46 mouse cellular contexts compared by ENCODE assay signal in genomic region chr7:103397758-103398157, GRCm38 (mm10). TPM values are rescaled to one million over a fixed set of nuclear protein-coding genes. Genes with fewer than 3 reads are reported as not detected.
"Had no signal": no experiment of that assay in that cellular context is flagged by ENCODE, and none has a peak within 500 bp of the region (broad histone marks: within the 10 kb centered on the region; RNA-seq: fewer than 3 reads in every experiment).

No protein-coding gene starts in this region.

- H3K36me3 ChIP-seq: limb, embryonic 10.5 days; limb, embryonic 12.5 days; limb, embryonic 13.5 days; limb, embryonic 15.5 days; liver, embryonic 12.5 days; liver, embryonic 13.5 days; liver, embryonic 15.5 days; lung, embryonic 15.5 days; midbrain, embryonic 10.5 days; midbrain, embryonic 12.5 days; midbrain, embryonic 13.5 days; midbrain, embryonic 15.5 days had no signal

- H3K9me3 ChIP-seq: limb, embryonic 10.5 days; limb, embryonic 12.5 days; limb, embryonic 13.5 days; limb, embryonic 15.5 days; liver, embryonic 12.5 days; liver, embryonic 13.5 days; liver, embryonic 15.5 days; lung, embryonic 15.5 days; megakaryocyte, embryonic 14.5 days; midbrain, embryonic 10.5 days; midbrain, embryonic 12.5 days; midbrain, embryonic 13.5 days; midbrain, embryonic 15.5 days had no signal

- H3K4me1 ChIP-seq: limb, embryonic 10.5 days; limb, embryonic 12.5 days; limb, embryonic 13.5 days; limb, embryonic 15.5 days; liver, embryonic 12.5 days; liver, embryonic 13.5 days; liver, embryonic 15.5 days; lung, embryonic 15.5 days; megakaryocyte, embryonic 14.5 days; midbrain, embryonic 10.5 days; midbrain, embryonic 12.5 days; midbrain, embryonic 13.5 days; midbrain, embryonic 15.5 days had no signal

- H3K9ac ChIP-seq: limb, embryonic 12.5 days; limb, embryonic 13.5 days; limb, embryonic 15.5 days; liver, embryonic 12.5 days; liver, embryonic 13.5 days; liver, embryonic 14.5 days; liver, embryonic 15.5 days; liver, postnatal 0 days; lung, embryonic 14.5 days; lung, embryonic 15.5 days; midbrain, embryonic 12.5 days; midbrain, embryonic 13.5 days; midbrain, embryonic 15.5 days had no signal

- H3K27ac ChIP-seq: limb, embryonic 10.5 days; limb, embryonic 12.5 days; limb, embryonic 13.5 days; limb, embryonic 15.5 days; liver, embryonic 12.5 days; liver, embryonic 13.5 days; liver, embryonic 14.5 days; liver, embryonic 15.5 days; lung, embryonic 15.5 days; macrophage; midbrain, embryonic 10.5 days; midbrain, embryonic 12.5 days; midbrain, embryonic 13.5 days; midbrain, embryonic 15.5 days had no signal

- H3K27me3 ChIP-seq: limb, embryonic 12.5 days; limb, embryonic 13.5 days; limb, embryonic 15.5 days; liver, embryonic 12.5 days; liver, embryonic 13.5 days; liver, embryonic 15.5 days; lung, embryonic 15.5 days; megakaryocyte, embryonic 14.5 days; midbrain, embryonic 12.5 days; midbrain, embryonic 13.5 days; midbrain, embryonic 15.5 days had no signal

- H3K4me3 ChIP-seq: limb, embryonic 10.5 days; limb, embryonic 12.5 days; limb, embryonic 13.5 days; limb, embryonic 15.5 days; liver, embryonic 12.5 days; liver, embryonic 13.5 days; liver, embryonic 15.5 days; lung, embryonic 15.5 days; megakaryocyte, embryonic 14.5 days; midbrain, embryonic 10.5 days; midbrain, embryonic 12.5 days; midbrain, embryonic 13.5 days; midbrain, embryonic 15.5 days; myocyte had no signal

- ATAC-seq: liver, embryonic 12.5 days; liver, postnatal 0 days; lung, postnatal 0 days; midbrain, embryonic 13.5 days; midbrain, embryonic 15.5 days; midbrain, embryonic 16.5 days had no signal

- DNase-seq: left cerebral cortex, postnatal 4 days; liver; liver, embryonic 13.5 days; liver, postnatal 0 days; lung, adult 18-20 months; lung, adult 2 months; lung, embryonic 14.5 days; lung, postnatal 10 days; lung, postnatal 14 days; lung, postnatal 36 days; lung, postnatal 4 days; midbrain, embryonic 14.5 days had no signal

- H3K4me2 ChIP-seq: limb, embryonic 12.5 days; limb, embryonic 13.5 days; limb, embryonic 15.5 days; liver, embryonic 11.5 days; liver, embryonic 12.5 days; liver, embryonic 13.5 days; liver, embryonic 15.5 days; lung, embryonic 14.5 days; lung, embryonic 15.5 days; midbrain, embryonic 11.5 days; midbrain, embryonic 12.5 days; midbrain, embryonic 13.5 days; midbrain, embryonic 15.5 days had no signal

RNA-seq across cellular contexts. Expression of gene Olfr603, which starts 11.8 kb away (rescaled TPM):
- total RNA-seq: left cerebral cortex, postnatal 10 days; left cerebral cortex, postnatal 14 days; left cerebral cortex, postnatal 25 days; left cerebral cortex, postnatal 36 days; left cerebral cortex, postnatal 4 days; liver, adult 2 months; megakaryocyte progenitor cell, adult 5-6 weeks; megakaryocyte, adult 5-6 weeks; megakaryocyte-erythroid progenitor cell, adult 5-6 weeks; midbrain, postnatal 0 days; monocyte, adult 5-6 weeks had no signal
- polyA plus RNA-seq: limb, embryonic 10.5 days; limb, embryonic 11.5 days; limb, embryonic 12.5 days; limb, embryonic 13.5 days; limb, embryonic 14.5 days; limb, embryonic 15.5 days; liver, adult 2 months; liver, embryonic 11.5 days; liver, embryonic 12.5 days; liver, embryonic 13.5 days; liver, embryonic 14.5 days; liver, embryonic 15.5 days; liver, embryonic 16.5 days; liver, postnatal 0 days; lung, adult 2 months; lung, embryonic 14.5 days; lung, embryonic 15.5 days; lung, embryonic 16.5 days; lung, postnatal 0 days; macrophage; midbrain, embryonic 10.5 days; midbrain, embryonic 11.5 days; midbrain, embryonic 12.5 days; midbrain, embryonic 13.5 days; midbrain, embryonic 14.5 days; midbrain, embryonic 15.5 days; midbrain, embryonic 16.5 days; midbrain, postnatal 0 days; myocyte; neural tube, embryonic 11.5 days had no signal

RNA-seq across cellular contexts. Expression of gene Usp17lc, which starts 17.1 kb away (rescaled TPM):
- total RNA-seq: left cerebral cortex, postnatal 10 days; left cerebral cortex, postnatal 14 days; left cerebral cortex, postnatal 25 days; left cerebral cortex, postnatal 36 days; left cerebral cortex, postnatal 4 days; liver, adult 2 months; megakaryocyte progenitor cell, adult 5-6 weeks; megakaryocyte, adult 5-6 weeks; megakaryocyte-erythroid progenitor cell, adult 5-6 weeks; midbrain, postnatal 0 days; monocyte, adult 5-6 weeks had no signal
- polyA plus RNA-seq: limb, embryonic 11.5 days; limb, embryonic 12.5 days; limb, embryonic 13.5 days; limb, embryonic 14.5 days; limb, embryonic 15.5 days; liver, adult 2 months; liver, embryonic 11.5 days; liver, embryonic 12.5 days; liver, embryonic 13.5 days; liver, embryonic 14.5 days; liver, embryonic 15.5 days; liver, embryonic 16.5 days; liver, postnatal 0 days; lung, adult 2 months; lung, embryonic 14.5 days; lung, embryonic 15.5 days; lung, embryonic 16.5 days; lung, postnatal 0 days; macrophage; midbrain, embryonic 10.5 days; midbrain, embryonic 11.5 days; midbrain, embryonic 12.5 days; midbrain, embryonic 13.5 days; midbrain, embryonic 14.5 days; midbrain, embryonic 15.5 days; midbrain, embryonic 16.5 days; midbrain, postnatal 0 days; myocyte; neural tube, embryonic 11.5 days had no signal

RNA-seq across cellular contexts. Expression of gene Olfr601, which starts 35.3 kb away (rescaled TPM):
- total RNA-seq: left cerebral cortex, postnatal 10 days; left cerebral cortex, postnatal 14 days; left cerebral cortex, postnatal 25 days; left cerebral cortex, postnatal 36 days; left cerebral cortex, postnatal 4 days; liver, adult 2 months; megakaryocyte progenitor cell, adult 5-6 weeks; megakaryocyte, adult 5-6 weeks; megakaryocyte-erythroid progenitor cell, adult 5-6 weeks; midbrain, postnatal 0 days; monocyte, adult 5-6 weeks had no signal
- polyA plus RNA-seq: limb, embryonic 10.5 days; limb, embryonic 11.5 days; limb, embryonic 12.5 days; limb, embryonic 13.5 days; limb, embryonic 14.5 days; limb, embryonic 15.5 days; liver, adult 2 months; liver, embryonic 11.5 days; liver, embryonic 12.5 days; liver, embryonic 13.5 days; liver, embryonic 14.5 days; liver, embryonic 15.5 days; liver, embryonic 16.5 days; liver, postnatal 0 days; lung, adult 2 months; lung, embryonic 14.5 days; lung, embryonic 15.5 days; lung, embryonic 16.5 days; lung, postnatal 0 days; macrophage; midbrain, embryonic 10.5 days; midbrain, embryonic 11.5 days; midbrain, embryonic 12.5 days; midbrain, embryonic 13.5 days; midbrain, embryonic 14.5 days; midbrain, embryonic 15.5 days; midbrain, embryonic 16.5 days; midbrain, postnatal 0 days; myocyte; neural tube, embryonic 11.5 days had no signal

RNA-seq across cellular contexts. Expression of gene Olfr605, which starts 47.5 kb away (rescaled TPM):
- total RNA-seq: left cerebral cortex, postnatal 10 days; left cerebral cortex, postnatal 14 days; left cerebral cortex, postnatal 25 days; left cerebral cortex, postnatal 36 days; left cerebral cortex, postnatal 4 days; liver, adult 2 months; megakaryocyte progenitor cell, adult 5-6 weeks; megakaryocyte, adult 5-6 weeks; megakaryocyte-erythroid progenitor cell, adult 5-6 weeks; midbrain, postnatal 0 days; monocyte, adult 5-6 weeks had no signal
- polyA plus RNA-seq: limb, embryonic 10.5 days; limb, embryonic 11.5 days; limb, embryonic 12.5 days; limb, embryonic 13.5 days; limb, embryonic 14.5 days; limb, embryonic 15.5 days; liver, adult 2 months; liver, embryonic 11.5 days; liver, embryonic 12.5 days; liver, embryonic 13.5 days; liver, embryonic 14.5 days; liver, embryonic 15.5 days; liver, embryonic 16.5 days; liver, postnatal 0 days; lung, adult 2 months; lung, embryonic 14.5 days; lung, embryonic 15.5 days; lung, embryonic 16.5 days; lung, postnatal 0 days; macrophage; midbrain, embryonic 10.5 days; midbrain, embryonic 11.5 days; midbrain, embryonic 12.5 days; midbrain, embryonic 13.5 days; midbrain, embryonic 14.5 days; midbrain, embryonic 15.5 days; midbrain, embryonic 16.5 days; midbrain, postnatal 0 days; myocyte; neural tube, embryonic 11.5 days had no signal

RNA-seq across cellular contexts. Expression of gene Olfr600, which starts 48.3 kb away (rescaled TPM):
- total RNA-seq: left cerebral cortex, postnatal 10 days; left cerebral cortex, postnatal 14 days; left cerebral cortex, postnatal 25 days; left cerebral cortex, postnatal 36 days; left cerebral cortex, postnatal 4 days; liver, adult 2 months; megakaryocyte progenitor cell, adult 5-6 weeks; megakaryocyte, adult 5-6 weeks; megakaryocyte-erythroid progenitor cell, adult 5-6 weeks; midbrain, postnatal 0 days; monocyte, adult 5-6 weeks had no signal
- polyA plus RNA-seq: limb, embryonic 10.5 days; limb, embryonic 11.5 days; limb, embryonic 12.5 days; limb, embryonic 13.5 days; limb, embryonic 14.5 days; limb, embryonic 15.5 days; liver, adult 2 months; liver, embryonic 11.5 days; liver, embryonic 12.5 days; liver, embryonic 13.5 days; liver, embryonic 14.5 days; liver, embryonic 15.5 days; liver, embryonic 16.5 days; liver, postnatal 0 days; lung, adult 2 months; lung, embryonic 14.5 days; lung, embryonic 15.5 days; lung, embryonic 16.5 days; lung, postnatal 0 days; macrophage; midbrain, embryonic 10.5 days; midbrain, embryonic 11.5 days; midbrain, embryonic 12.5 days; midbrain, embryonic 13.5 days; midbrain, embryonic 14.5 days; midbrain, embryonic 15.5 days; midbrain, embryonic 16.5 days; midbrain, postnatal 0 days; myocyte; neural tube, embryonic 11.5 days had no signal
